Mouse (Mus musculus) layer of hippocampus, adult 9-10 months (tissue): ENCODE data around the gene Avl9.

ENCODE experiments used
- DNase-seq: peaks from one replicate; pipeline ENCODE4 v3.0.0; 2022; ENCODE audit warnings: low spot score

Avl9 gene

DNA sequence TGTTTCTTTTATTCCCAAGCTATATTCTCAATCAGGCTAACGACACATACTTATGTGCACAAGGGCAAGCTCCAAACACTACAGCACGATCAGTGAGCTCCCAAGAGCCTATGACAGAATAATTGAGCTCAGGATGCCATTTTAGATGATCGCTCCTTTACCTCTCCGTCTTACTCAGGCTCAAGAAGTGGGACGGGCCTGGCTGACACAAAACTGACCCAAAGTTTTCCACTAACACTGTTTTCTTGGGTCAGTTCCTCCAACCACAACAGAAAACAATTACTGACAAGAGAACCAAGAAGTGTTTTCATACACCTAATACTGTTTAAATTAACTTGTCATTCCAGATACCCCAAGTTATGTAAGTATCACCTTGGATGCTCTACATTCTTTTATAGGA is 80.1 kb downstream of the Avl9 start:
- no peak for DNase-seq

DNA sequence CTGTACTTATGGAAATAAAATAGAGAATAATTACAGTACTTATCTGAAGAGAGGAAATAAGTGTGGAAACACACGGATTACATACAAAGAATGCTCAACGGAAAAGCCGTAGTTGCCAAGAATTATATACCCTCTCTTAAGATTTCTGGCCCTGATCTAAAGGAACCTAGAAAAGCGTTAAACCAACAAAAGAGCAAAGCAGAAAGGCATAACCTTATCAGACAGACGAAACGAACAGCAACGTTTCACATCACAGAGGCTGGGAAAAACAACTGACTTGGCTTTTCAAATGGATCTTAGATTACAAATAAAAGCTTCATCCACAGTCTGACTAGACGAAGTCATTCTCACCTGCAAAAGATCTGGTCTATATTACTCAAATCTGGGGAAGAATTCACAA is 81.5 kb downstream of the Avl9 start:
- DNase-seq: no peak

DNA sequence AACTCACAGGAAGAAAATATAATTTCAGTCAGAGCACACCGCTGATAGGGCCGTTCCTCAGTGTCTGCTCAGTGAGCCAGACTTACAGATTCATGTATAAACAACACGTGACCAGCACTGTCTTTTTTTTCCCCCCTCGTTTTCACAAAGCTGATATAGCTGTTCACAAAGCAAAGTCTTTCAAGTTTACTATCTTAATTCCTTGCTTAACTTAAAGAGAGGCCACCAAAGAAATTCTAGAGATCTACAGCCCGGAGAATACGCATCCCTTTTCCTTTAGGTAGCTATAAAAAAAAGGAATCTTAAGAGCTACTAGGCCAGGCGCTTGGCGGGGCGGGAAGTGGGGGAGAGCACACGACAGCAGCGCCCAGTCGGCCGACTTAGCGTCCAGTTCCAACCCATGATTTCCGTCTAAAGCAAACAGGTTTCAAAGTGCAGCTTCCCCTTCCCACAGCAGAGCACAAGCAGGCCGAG is 82.0 kb downstream of the Avl9 start:
- no peak for DNase-seq

DNA sequence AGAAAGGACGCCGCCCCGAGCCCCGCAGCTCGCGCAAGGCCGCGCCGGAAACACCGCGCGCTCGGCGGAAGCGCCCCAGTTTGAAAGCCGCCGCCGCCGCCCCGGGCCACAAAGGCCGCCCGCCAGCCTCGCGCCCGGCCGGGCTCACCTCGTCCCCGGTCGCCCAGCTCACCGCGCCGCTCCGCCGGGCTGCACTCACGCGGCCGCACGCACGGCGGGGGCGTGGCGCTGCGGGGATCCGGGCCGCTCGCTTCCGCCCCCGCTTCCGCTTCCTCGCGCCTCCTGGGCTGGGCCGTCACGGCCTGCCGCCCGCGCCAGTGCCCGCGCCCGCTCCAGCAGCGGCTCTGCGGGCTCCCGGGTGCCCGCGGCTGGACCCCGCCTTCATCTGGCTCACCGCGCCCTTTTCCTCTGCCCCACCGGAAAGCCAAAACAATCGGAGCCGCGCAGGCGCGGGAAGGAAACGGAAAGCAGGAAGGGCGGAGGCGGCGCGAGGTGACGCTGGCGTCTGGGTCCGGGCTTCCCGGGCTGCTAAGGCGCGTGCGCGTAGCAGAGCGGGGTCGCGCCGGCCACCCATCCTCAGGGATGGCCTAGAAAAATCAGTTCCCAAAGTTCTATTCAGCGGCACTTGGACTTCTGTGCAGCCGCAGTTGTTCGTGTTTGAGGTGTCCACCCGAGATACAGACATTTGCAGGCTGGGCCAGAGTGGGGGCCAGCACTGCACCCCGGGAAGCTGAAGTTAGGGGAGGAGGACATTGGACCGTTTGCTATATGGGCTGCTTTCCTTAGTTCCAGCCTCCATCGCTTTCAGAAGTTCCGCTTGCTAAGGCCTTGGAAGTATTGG is 82.8 kb downstream of the Avl9 start, which contains the start of gene Kbtbd2:
Gene Kbtbd2, minus strand, starts transcription at position 503 of the 841 bp plus-strand sequence.
- DNase-seq: peak; percentile 86

DNA sequence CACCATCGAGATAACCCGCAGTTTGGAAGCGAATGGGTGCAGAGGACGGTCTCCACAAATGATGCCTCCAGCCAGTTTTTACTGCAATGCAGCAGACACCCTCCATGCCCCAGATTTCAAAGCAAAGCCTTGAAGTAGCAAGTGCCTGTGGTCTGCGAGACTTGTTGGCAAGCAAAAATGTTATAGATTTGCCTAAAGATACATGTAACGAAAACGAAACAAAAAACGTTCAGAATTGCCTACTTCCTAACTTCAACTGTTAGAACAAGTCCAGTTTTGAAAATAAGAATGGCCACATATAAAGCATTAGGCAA is 83.4 kb downstream of the Avl9 start:
- DNase-seq: no peak

DNA sequence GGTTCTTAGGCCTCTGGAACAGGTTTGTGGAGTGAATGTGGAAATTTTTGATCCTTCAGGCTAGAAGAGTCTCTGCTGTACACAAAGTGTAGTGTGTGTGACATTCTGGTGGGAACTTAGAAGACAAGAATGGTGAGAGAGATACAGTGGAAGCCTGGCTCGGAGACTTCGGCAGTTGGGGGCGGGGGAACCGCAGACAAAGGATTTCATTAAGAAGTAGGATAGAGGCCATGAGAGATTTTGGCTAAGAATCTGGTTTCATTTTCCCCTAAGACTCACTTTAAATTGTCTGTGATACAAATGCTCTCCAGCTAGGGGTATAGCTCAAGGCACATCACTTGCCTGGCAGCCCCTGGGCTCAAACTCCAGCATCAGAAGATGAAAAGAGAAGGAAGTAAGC is 90.3 kb downstream of the Avl9 start:
- DNase-seq: no peak

DNA sequence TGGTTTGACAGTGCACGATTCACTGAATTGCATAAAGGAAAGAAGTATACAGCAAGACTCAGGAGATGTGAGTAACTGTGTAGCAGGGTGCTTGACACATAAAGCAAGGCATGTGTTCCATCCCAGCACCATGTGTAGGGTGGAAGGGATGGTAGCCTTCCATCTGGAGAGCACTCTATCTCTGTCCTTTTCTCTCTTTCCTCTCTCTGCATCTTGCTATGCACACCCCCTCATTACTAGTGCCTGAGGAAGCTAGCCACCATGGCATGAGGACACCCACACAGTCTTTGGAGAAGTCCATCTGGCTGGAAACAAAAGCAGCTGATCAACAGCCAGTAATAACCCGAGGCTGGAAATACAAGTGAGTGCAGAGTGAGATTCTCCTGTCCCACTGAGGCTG is 91.5 kb downstream of the Avl9 start:
- DNase-seq: no peak

DNA sequence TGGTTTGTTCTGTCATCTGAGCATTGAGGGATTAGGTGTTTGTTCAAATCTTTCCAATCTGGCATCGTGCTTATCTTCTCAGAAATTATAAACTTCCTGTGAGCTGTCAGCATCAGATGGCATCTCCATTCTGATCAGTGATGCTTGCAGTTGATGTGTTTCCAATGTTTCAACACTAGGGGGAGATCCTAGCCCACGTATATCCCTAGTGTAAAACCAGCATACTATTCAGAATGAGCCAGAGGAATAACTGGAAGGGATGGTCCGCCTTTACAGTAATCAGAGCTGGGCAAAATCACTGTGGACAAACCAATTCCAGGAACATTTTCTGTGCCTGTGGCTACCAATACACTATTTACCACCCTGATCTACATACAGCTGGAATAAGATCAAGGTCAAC is 94.0 kb downstream of the Avl9 start:
- no peak for DNase-seq
